Mouse (Mus musculus) yolk sac, embryonic 10.5 days (tissue): ENCODE data around the gene Zfp954.

Source experiments
- DNase-seq: peaks from one replicate; pipeline ENCODE4 v3.0.0-alpha.2; 2017; ENCODE audit warnings: low spot score

Zfp954 gene

GRCm38 (mm10) chr7:7120921-7121601, at the start of gene Zfp954:
Zfp954 (minus strand) TSS chr7:7121488.
- DNase-seq: peak; percentile 88

DNA sequence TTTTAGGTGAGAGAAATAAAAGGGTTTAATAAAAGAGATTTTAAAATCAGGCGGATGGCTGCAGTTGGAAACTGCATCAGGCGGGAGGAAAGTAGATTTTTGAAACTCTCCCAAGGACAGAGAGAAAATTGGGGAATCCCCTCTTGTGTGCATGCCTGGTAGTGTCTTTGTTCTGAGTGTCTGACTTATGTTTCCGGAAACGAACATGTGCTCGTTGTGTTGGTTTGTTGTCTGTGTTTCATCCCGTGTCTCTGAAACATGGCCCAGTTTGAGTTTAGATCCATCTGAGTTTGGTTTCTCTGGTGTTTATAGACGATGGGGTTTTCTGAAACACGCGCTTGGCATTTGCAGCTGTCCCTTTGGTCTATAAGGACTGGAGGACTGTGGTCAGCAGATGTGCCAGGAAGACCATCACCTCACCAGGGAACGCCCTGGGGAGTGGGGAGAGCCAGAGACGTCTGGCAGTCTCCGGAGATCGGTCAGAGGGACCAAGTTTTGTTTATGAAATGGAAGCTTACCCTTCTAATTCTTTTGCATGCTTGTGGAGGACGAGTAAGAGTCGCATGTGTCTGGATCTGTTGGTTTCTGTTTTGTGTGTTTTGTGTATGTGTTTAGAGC, 24.8 kb upstream of the Zfp954 start:
- DNase-seq: no peak

DNA sequence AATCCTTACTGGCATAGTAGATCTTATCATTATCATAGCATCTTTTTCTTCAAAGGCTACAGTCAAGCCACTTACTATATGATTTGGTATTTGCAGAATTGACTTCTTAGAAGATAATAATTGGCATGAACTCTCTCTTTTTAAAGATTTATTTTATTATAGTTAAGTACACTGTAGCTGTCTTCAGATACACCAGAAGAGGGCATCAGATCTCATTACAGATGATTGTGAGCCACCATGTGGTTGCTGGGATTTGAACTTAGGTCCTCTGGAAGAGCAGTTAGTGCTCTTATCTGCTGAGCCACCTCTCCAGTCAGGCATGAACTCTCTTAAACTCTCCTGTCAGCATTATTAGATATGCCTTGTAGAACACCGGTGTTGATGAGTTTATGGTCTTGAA, 22.9 kb upstream of the Zfp954 start:
- no peak for DNase-seq

GRCm38 (mm10) chr7:7136379-7136866, 15.1 kb upstream of the Zfp954 start, which contains the start of gene Zfp773:
Zfp773 (minus strand) TSS chr7:7136755.
- DNase-seq: peak; percentile 67

DNA sequence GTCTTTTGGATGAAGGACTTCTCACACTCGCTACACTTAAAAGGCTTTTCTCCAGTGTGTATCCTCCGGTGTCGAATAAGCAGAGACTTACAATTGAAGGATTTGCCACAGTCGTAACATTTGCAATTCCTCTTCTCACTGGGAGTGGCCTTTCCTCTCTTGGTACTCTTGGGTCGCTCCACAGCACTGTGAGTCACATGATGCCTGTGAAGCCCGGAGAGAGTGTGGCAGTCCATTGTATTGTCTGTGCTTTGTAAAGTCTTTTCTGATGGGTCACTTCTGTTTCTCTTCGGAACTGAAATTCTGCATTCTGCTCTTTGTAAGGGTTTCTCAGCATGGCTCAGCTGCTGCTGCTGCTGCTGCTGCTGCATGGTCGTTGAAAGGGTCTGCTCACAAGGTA, 11.5 kb upstream of the Zfp954 start:
- DNase-seq: no peak

- peak; percentile 15 for DNase-seq
Observed at GRCm38 (mm10) chr7:7130491-7131124, 9.3 kb upstream of the Zfp954 start.

GRCm38 (mm10) chr7:7121602-7121980, 303 bp upstream of the Zfp954 start:
- no peak for DNase-seq

DNA sequence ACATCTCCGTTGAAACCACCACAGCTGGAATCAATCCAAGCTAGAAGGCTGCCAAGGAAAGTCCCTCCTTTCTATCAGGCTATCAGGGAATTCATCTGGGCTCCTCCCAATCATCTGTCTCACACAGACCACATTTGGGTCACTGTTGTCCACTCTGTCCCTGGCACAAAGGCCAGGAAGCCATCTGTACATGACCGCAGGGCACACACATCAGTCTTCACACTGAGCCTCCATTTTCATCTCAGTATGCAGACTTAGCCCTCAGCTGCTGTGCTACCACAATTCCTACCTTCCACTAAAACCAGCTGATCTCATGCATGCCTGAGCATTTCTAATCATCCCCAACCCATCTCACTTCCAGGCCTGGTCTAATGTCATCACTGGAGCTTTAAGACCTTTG, 2.8 kb downstream of the Zfp954 start:
- DNase-seq: no peak

DNA sequence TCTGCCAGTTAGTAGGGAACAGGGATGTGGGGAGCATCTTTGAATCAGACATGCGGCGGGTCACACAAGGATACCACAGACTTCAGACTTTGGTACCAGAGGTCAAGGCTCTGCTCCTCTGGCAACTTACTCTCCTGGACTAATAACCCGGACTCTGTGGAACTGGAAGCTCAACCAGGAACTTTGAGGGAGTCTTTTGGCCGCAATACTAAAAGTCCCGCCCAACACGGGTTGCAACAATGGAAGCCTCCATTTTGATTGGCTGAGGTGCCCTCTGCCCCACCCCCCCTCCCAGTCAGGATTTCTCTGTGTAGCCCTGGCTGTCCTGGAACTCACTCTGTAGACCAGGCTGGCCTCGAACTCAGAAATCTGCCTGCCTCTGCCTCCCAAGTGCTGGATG, 12.8 kb downstream of the Zfp954 start:
- DNase-seq: no peak
